Mouse (Mus musculus) forebrain, embryonic 15.5 days (tissue): Measurements from ENCODE around the gene March9. TPM values are rescaled to one million over a fixed set of nuclear protein-coding genes. Genes with fewer than 3 reads are reported as not detected.
A peak's percentile ranks its signal among the peaks of the same experiment; 100 is the strongest.

Experiments used
- ATAC-seq: fragments of 200-750 bp; cut with Nextera tagmentation; replicated peaks from 2 replicates; pipeline ENCODE4 v1.8.0; 2017; ENCODE audit warnings: mild to moderate bottlenecking, moderate TSS enrichment, moderate library complexity
- H3K27ac ChIP-seq: fragments of 300-500 bp; sonication (generic); replicated peaks from 2 replicates; pipeline ENCODE4 v1.5.1; 2015; ENCODE audit warnings: mild to moderate bottlenecking, inconsistent platforms
- H3K27me3 ChIP-seq: fragments of 300-500 bp; sonication (generic); 2 replicates; pipeline ENCODE4 v1.6.1; 2015; ENCODE audit warnings: inconsistent platforms
- H3K36me3 ChIP-seq: fragments of 300-500 bp; sonication (generic); 2 replicates; pipeline ENCODE4 v1.6.1; 2015; ENCODE audit warnings: mild to moderate bottlenecking, inconsistent platforms
- H3K4me1 ChIP-seq: fragments of 300-500 bp; sonication (generic); 2 replicates; pipeline ENCODE4 v1.6.1; 2015; ENCODE audit warnings: inconsistent platforms
- H3K4me2 ChIP-seq: fragments of 300-500 bp; sonication (generic); replicated peaks from 2 replicates; pipeline ENCODE4 v1.6.1; 2015; ENCODE audit warnings: mild to moderate bottlenecking, inconsistent platforms
- H3K4me3 ChIP-seq: fragments of 300-500 bp; sonication (generic); 2 replicates; pipeline ENCODE4 v1.5.1; 2015; ENCODE audit warnings: mild to moderate bottlenecking, inconsistent platforms
- H3K9ac ChIP-seq: fragments of 300-500 bp; sonication (generic); replicated peaks from 2 replicates; pipeline ENCODE4 v1.6.1; 2015; ENCODE audit warnings: mild to moderate bottlenecking, inconsistent platforms
- H3K9me3 ChIP-seq: fragments of 300-500 bp; sonication (generic); 2 replicates; pipeline ENCODE4 v1.6.1; 2016; ENCODE audit warnings: inconsistent platforms
- WGBS: fragments of 180-500 bp; shearing (Covaris S2); methylation state at CpG from one replicate; pipeline ENCODE4 v1.1.7; 2015; ENCODE audit warnings: mixed read lengths; 5-methylcytosine and 5-hydroxymethylcytosine counted together
- polyA plus RNA-seq: library from polyadenylated mRNA; unstranded; fragments of >200 nt; fragmentation: Nextera tagmentation; extraction: Ambion mirVana; gene quantifications from 2 replicates; pipeline ENCODE4 v1.2.1, GENCODE M21; 2015

March9 gene
- polyA plus RNA-seq, 1 experiment from 2014 or later = 7.0 TPM

GRCm38 (mm10) chr10:127042468-127043115, 17.4 kb downstream of the March9 start:
- ATAC-seq = no peak
- 18% methylated on average over 5 of the region's 5 CpGs for WGBS
- Histone ChIP-seq H3K9me3 (no peaks in the 10 kb centered on the region), H3K9ac (peak overlapping the region; percentile 79), H3K27me3 (peaks cover under 1% of the 10 kb centered on the region; the same call in 1 of the 2 replicates), H3K4me1 (peaks cover 15% of the 10 kb centered on the region), H3K4me2 (peak overlapping the region; percentile 99), H3K27ac (no peak overlapping the region), H3K36me3 (peaks cover 4% of the 10 kb centered on the region; the same call in 1 of the 2 replicates), H3K4me3 (peak overlapping the region; percentile 85)

- H3K9ac ChIP-seq = peak overlapping the region; percentile 79
- H3K36me3 ChIP-seq = peaks cover 4% of the 10 kb centered on the region; the same call in 1 of the 2 replicates
- peak overlapping the region; percentile 85 for H3K4me3 ChIP-seq
- peak overlapping the region; percentile 99 for H3K4me2 ChIP-seq
- no peaks in the 10 kb centered on the region for H3K9me3 ChIP-seq
- peak; percentile 90 for ATAC-seq
- H3K27ac ChIP-seq = no peak overlapping the region
- WGBS = under 1% methylated on average over 44 of the region's 44 CpGs
- peaks cover 15% of the 10 kb centered on the region for H3K4me1 ChIP-seq
- H3K27me3 ChIP-seq = no peaks in the 10 kb centered on the region; the same call in 1 of the 2 replicates
Measured at GRCm38 (mm10) chr10:127041774-127042338, 18.1 kb downstream of the March9 start.

DNA sequence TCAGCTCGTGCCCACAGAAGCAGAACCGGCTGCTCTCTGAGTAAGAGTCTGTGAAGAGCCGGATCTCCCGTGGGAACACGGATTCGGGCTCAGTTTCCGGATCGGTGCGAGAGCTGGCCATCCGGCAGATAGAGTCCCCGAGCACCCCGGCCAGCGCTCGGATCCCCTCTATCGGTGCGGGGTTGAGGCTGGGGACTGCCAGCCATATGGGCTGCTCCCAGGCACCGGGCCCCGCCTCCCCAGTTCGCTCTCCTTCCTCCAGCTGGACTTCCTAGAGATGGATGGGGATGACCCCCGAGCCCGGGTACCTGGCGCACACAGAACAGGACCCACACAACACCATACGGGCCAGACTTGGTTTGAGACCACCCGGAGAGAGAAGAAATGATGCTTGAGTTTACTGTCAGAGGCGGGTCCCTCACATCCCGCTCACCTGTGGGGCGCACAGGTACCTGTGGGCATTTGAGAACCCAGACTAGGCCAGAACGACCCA, 18.7 kb downstream of the March9 start, which contains the start of the genes Mettl1 and Eef1akmt3:
TSS of gene Mettl1 (plus strand) at position 141 of the 493 bp plus-strand sequence.
TSS of gene Eef1akmt3 (minus strand) at position 240 of the 493 bp plus-strand sequence.
- under 1% methylated on average over 28 of the region's 28 CpGs for WGBS
- peaks cover 15% of the 10 kb centered on the region for H3K4me1 ChIP-seq
- H3K9ac ChIP-seq = peak within 1 kb of the TSS; percentile 79
- no peaks in the 10 kb centered on the region for H3K9me3 ChIP-seq
- H3K27ac ChIP-seq = no peak within 1 kb of the TSS
- H3K4me2 ChIP-seq = peak within 1 kb of the TSS; percentile 99
- peaks cover 4% of the 10 kb centered on the region; the same call in 1 of the 2 replicates for H3K36me3 ChIP-seq
- H3K27me3 ChIP-seq = no peaks in the 10 kb centered on the region; the same call in 1 of the 2 replicates
- H3K4me3 ChIP-seq = peak within 1 kb of the TSS; percentile 85
- peak; percentile 75 for ATAC-seq

GRCm38 (mm10) chr10:127040569-127041214, 19.3 kb downstream of the March9 start:
- no peaks in the 10 kb centered on the region; the same call in 1 of the 2 replicates for H3K27me3 ChIP-seq
- H3K9ac ChIP-seq = peak overlapping the region; percentile 79
- no peak overlapping the region for H3K27ac ChIP-seq
- no peak; the same call in 1 of the 2 replicates for ATAC-seq
- under 1% methylated on average over 20 of the region's 20 CpGs for WGBS
- peak overlapping the region; percentile 99 for H3K4me2 ChIP-seq
- H3K4me3 ChIP-seq = peak overlapping the region; percentile 85
- H3K4me1 ChIP-seq = peaks cover 15% of the 10 kb centered on the region
- no peaks in the 10 kb centered on the region for H3K9me3 ChIP-seq
- H3K36me3 ChIP-seq = peaks cover 4% of the 10 kb centered on the region; the same call in 1 of the 2 replicates

- no peak overlapping the region for H3K9ac ChIP-seq
- H3K9me3 ChIP-seq = no peaks in the 10 kb centered on the region
- no peaks in the 10 kb centered on the region for H3K36me3 ChIP-seq
- H3K27ac ChIP-seq = no peak overlapping the region
- ATAC-seq = no peak
- no peak overlapping the region for H3K4me3 ChIP-seq
- WGBS = 77% methylated on average over 12 of the region's 12 CpGs
- peaks cover 13% of the 10 kb centered on the region for H3K4me1 ChIP-seq
- no peaks in the 10 kb centered on the region; the same call in 1 of the 2 replicates for H3K27me3 ChIP-seq
- no peak overlapping the region for H3K4me2 ChIP-seq
Measured at GRCm38 (mm10) chr10:127037641-127038040, 22.3 kb downstream of the March9 start.

DNA sequence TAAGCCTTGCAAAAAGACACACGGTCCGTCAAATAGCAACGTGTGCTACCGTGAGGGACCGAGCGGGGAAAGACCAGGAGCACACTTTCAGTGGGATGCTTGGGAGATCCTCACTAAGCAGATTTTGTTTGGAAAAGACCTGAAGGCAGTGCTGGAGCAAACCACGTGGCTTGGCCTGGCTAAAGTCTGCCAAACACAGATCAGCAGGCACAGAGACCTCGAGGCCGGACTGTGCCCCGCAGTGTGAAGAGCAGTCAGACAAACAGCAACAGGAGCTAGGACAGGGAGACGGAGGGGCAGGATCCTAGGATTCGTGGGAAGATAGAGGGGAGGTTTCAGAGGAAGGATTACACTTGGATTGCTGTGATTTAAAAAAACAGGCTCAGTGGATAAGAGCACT, 23.7 kb downstream of the March9 start:
- Histone ChIP-seq H3K4me3 (no peak overlapping the region), H3K9me3 (no peaks in the 10 kb centered on the region), H3K36me3 (no peaks in the 10 kb centered on the region), H3K27me3 (no peaks in the 10 kb centered on the region; the same call in 1 of the 2 replicates), H3K27ac (no peak overlapping the region), H3K4me1 (peaks cover 7% of the 10 kb centered on the region), H3K4me2 (no peak overlapping the region), H3K9ac (no peak overlapping the region)
- 83% methylated on average over 12 of the region's 12 CpGs for WGBS
- ATAC-seq = no peak

DNA sequence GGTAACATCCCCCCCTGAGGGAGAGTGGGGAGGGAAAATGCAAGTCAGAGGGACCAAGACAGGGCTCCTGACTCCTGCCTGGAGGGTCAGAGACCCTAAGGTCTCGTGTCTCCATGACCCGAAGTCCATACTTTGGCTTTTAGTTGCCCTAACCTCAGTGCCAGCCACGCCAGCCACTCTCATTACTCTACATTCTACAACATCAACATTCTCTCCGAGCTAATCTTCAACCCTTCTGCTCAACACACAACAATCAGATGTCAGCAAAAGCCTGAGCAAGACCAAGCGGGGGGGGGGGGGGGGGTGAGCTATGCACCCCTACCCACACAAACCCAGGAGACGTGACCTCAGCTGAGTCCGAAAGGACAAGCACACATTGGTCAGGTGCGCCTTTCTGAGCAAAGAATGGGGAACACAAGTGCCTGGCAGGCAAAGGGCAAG, 26.7 kb downstream of the March9 start:
- peaks cover 14% of the 10 kb centered on the region for H3K4me1 ChIP-seq
- no peaks in the 10 kb centered on the region for H3K27me3 ChIP-seq
- no peaks in the 10 kb centered on the region for H3K9me3 ChIP-seq
- no peak overlapping the region for H3K4me2 ChIP-seq
- no peak overlapping the region for H3K9ac ChIP-seq
- H3K27ac ChIP-seq = no peak overlapping the region
- no peak for ATAC-seq
- H3K4me3 ChIP-seq = no peak overlapping the region
- 87% methylated on average over 8 of the region's 8 CpGs for WGBS
- peaks cover 5% of the 10 kb centered on the region for H3K36me3 ChIP-seq

DNA sequence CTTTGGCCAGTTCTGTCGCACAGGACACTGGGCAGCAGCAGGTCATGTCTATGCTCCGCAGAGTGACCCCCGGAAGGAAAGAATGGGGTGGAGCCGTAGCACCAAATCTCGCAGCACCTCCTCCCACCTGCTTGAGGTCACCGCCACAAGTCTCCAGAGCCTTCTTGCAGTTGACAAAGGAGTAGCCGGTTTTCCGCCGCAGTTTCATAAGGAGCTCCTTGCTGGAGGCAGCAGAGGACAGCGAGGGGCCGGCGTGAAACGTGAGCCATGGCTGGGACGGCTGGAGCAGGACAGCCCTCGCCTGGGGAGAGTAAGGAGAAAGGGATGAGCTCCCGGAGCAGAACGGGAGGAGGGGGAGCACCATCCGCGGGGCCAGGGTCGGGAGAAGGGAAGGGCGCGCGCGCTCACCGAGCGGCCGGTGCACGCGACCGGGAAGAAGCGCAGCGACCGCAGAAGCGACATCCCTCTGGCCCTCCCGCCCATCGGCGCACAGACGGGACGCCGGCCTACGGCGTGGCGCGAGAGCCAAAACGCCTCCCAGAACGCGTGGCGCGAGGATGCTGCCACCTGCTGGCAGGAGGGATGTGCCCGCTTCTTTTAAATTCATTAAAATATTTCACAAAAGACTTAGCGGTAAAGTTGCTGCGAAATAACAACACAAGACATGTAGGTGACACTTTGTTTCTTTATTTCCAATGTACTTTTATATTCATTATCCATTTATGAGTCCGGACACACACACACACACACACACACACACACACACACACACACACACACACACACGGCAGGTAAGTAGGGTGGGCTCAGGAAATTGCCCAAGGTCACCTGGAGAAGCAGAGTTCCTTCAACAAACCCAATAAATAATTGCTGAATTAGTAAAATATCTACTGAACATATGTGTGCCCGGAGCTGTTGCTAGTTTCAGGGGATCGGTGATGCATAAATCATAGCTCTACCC, 29.4 kb downstream of the March9 start, which contains the start of gene Tsfm:
TSS of gene Tsfm (minus strand) at position 505 of the 961 bp plus-strand sequence.
- Histone ChIP-seq H3K36me3 (peaks cover 27% of the 10 kb centered on the region), H3K4me3 (peak within 1 kb of the TSS; percentile 89), H3K27ac (peak within 1 kb of the TSS; percentile 73), H3K4me1 (peaks cover 14% of the 10 kb centered on the region), H3K9ac (peak within 1 kb of the TSS; percentile 90), H3K9me3 (no peaks in the 10 kb centered on the region), H3K4me2 (peak within 1 kb of the TSS; percentile 91), H3K27me3 (no peaks in the 10 kb centered on the region)
- 6% methylated on average over 56 of the region's 56 CpGs for WGBS
- peak; percentile 87 for ATAC-seq

GRCm38 (mm10) chr10:127018422-127018821, 41.6 kb downstream of the March9 start:
- Histone ChIP-seq H3K4me2 (no peak overlapping the region), H3K9ac (no peak overlapping the region), H3K9me3 (no peaks in the 10 kb centered on the region), H3K4me1 (no peaks in the 10 kb centered on the region), H3K27me3 (no peaks in the 10 kb centered on the region), H3K36me3 (peaks cover 13% of the 10 kb centered on the region), H3K4me3 (no peak overlapping the region), H3K27ac (no peak overlapping the region)
- 71% methylated on average over 16 of the region's 16 CpGs for WGBS
- ATAC-seq = no peak

DNA sequence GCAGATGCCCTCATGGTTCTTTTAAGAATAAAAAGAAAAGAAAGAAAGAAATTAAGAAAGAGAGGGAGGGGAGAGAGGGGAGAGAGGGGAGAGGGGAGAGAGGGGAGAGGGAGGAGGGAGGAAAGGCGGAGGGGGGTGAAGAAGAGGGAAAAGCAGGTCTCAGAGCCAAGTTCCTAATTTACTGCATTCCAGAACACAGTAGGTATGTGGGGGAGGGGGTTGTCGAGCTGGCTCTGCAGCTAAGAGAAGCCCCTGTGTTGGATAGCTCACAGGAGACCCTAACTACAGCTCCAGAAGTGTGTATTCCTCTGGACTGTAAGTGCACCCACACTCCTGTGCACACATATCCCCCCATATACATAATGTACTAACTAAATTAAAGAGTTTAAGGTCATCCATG, 42.9 kb downstream of the March9 start:
- no peak for ATAC-seq
- H3K27ac ChIP-seq = no peak overlapping the region
- 16% methylated on average over 2 of the region's 2 CpGs for WGBS
- no peaks in the 10 kb centered on the region for H3K27me3 ChIP-seq
- H3K4me2 ChIP-seq = no peak overlapping the region
- H3K9ac ChIP-seq = no peak overlapping the region
- no peak overlapping the region for H3K4me3 ChIP-seq
- H3K4me1 ChIP-seq = no peaks in the 10 kb centered on the region
- H3K36me3 ChIP-seq = 0 out of 2 replicates have a peak, but pooled peaks cover 4% of the 10 kb centered on the region
- H3K9me3 ChIP-seq = no peaks in the 10 kb centered on the region

DNA sequence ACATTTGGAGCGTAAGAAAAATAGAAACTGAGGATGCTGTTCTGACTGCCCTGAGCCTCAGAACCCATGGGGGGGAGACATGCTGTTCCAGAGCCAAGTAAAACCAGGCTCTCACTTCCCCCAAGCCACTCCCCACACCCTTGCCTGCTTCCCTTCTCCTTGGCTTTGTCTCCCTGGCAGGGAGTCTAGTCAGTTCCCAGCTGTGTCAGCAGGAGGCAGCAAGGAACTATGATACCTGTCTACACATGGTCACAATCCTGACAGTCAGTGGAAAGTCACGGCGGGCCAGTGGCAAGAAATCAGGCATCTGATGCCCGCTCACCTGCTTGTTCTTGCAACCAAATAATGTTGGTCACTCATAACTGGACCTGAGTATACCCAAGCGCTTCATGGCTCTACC, 43.5 kb downstream of the March9 start:
- WGBS = 61% methylated on average over 5 of the region's 5 CpGs
- ATAC-seq = no peak
- no peaks in the 10 kb centered on the region for H3K27me3 ChIP-seq
- H3K4me2 ChIP-seq = no peak overlapping the region
- no peak overlapping the region for H3K4me3 ChIP-seq
- H3K27ac ChIP-seq = no peak overlapping the region
- no peaks in the 10 kb centered on the region for H3K36me3 ChIP-seq
- H3K9ac ChIP-seq = no peak overlapping the region
- no peaks in the 10 kb centered on the region for H3K9me3 ChIP-seq
- H3K4me1 ChIP-seq = no peaks in the 10 kb centered on the region
